Mouse (Mus musculus) ES-E14 (cell line): Measurements from ENCODE around the gene Angptl7. TPM values are rescaled to one million over a fixed set of nuclear protein-coding genes. Genes with fewer than 3 reads are reported as not detected.
A peak's percentile ranks its signal among the peaks of the same experiment; 100 is the strongest.

Source experiments
- DNase-seq: peaks from one replicate; pipeline ENCODE4 v3.0.0-alpha.2; 2013; ENCODE audit warnings: low read depth, low spot score
- H3K27ac ChIP-seq: 2 replicates; pipeline ENCODE4 v1.5.1; 2012; ENCODE audit warnings: low read depth, mild to moderate bottlenecking, low read length, moderate library complexity, mixed read lengths; ENCODE audit not compliant: poor library complexity, insufficient read depth, severe bottlenecking
- H3K36me3 ChIP-seq: 2 replicates; pipeline ENCODE4 v1.6.1; 2012; ENCODE audit warnings: mild to moderate bottlenecking, low read length, moderate library complexity, mixed read lengths; ENCODE audit not compliant: control insufficient read depth, poor library complexity, insufficient read depth, severe bottlenecking
- H3K4me1 ChIP-seq, 2 experiments: fragments of 150-350 bp in 1 of 2; sonication (generic) in 1 of 2; 2 replicates each; pipeline ENCODE4 v1.6.1; 2012; ENCODE audit warnings: low read length in 2 of 2, mild to moderate bottlenecking in 1 of 2, mixed read lengths in 1 of 2; ENCODE audit not compliant: control insufficient read depth in 2 of 2, insufficient read depth in 2 of 2, poor library complexity in 1 of 2
- H3K4me3 ChIP-seq, 2 experiments: fragments of 150-350 bp in 1 of 2; sonication (generic) in 1 of 2; 2 replicates each; pipeline ENCODE4 v1.5.1; 2012; ENCODE audit warnings: low read length in 2 of 2, low read depth in 1 of 2, mild to moderate bottlenecking in 1 of 2, mixed read lengths in 1 of 2; ENCODE audit not compliant: insufficient read depth in 1 of 2, poor library complexity in 1 of 2, severe bottlenecking in 1 of 2
- H3K9ac ChIP-seq: 2 replicates; pipeline ENCODE4 v1.6.1; 2012; ENCODE audit warnings: low read depth, mild to moderate bottlenecking, low read length, mixed read lengths; ENCODE audit not compliant: poor library complexity, insufficient read depth, severe bottlenecking
- H3K9me3 ChIP-seq: fragments of 150-350 bp; sonication (generic); 2 replicates; pipeline ENCODE4 v1.6.1; 2012; ENCODE audit warnings: low read depth, mild to moderate bottlenecking, low read length; ENCODE audit not compliant: control insufficient read depth, insufficient read depth
- CHD2 ChIP-seq: IDR thresholded peaks from 2 replicates; pipeline ENCODE4 v1.6.1; 2014; ENCODE audit warnings: mild to moderate bottlenecking, low read depth, low read length, inconsistent platforms
- HCFC1 ChIP-seq: IDR thresholded peaks from 2 replicates; pipeline ENCODE4 v1.6.1; 2012; ENCODE audit warnings: low read length, inconsistent platforms, borderline replicate concordance; ENCODE audit not compliant: insufficient read depth
- MAFK ChIP-seq: IDR thresholded peaks from 2 replicates; pipeline ENCODE4 v1.6.1; 2014; ENCODE audit warnings: mild to moderate bottlenecking, low read depth, low read length, inconsistent platforms; ENCODE audit not compliant: insufficient read depth
- ZC3H11A ChIP-seq: IDR thresholded peaks from 2 replicates; pipeline ENCODE4 v1.6.1; 2012; ENCODE audit warnings: low read depth, mild to moderate bottlenecking, inconsistent platforms, low read length, borderline replicate concordance
- ZNF384 ChIP-seq: IDR thresholded peaks from 2 replicates; pipeline ENCODE4 v1.6.1; 2012; ENCODE audit warnings: low read depth, low read length, inconsistent platforms
- in situ Hi-C, 2 experiments: fragments of 600-800 bp; cut with MboI; formaldehyde crosslinking; loops; one replicate each; pipeline ENCODE4 v1.15.1; 2025; ENCODE audit warnings: low sequenced_read_pairs in 2 of 2, inconsistent platforms in 1 of 2; ENCODE audit not compliant: unreplicated experiment in 2 of 2
- total RNA-seq: library from RNA; depleted of rRNA; stranded (reverse); fragments of 300-350 nt; gene quantifications from 2 replicates; pipeline ENCODE4 v1.2.3, GENCODE M21; 2012; rRNA removed

Gene Angptl7
- total RNA-seq, 1 experiment = 0.13 TPM

GRCm38 (mm10) chr4:148448853-148449245 is 51.4 kb downstream of the Angptl7 start:
- DNase-seq = no peak
- in situ Hi-C loops = no loop called here
- no peaks in the 10 kb centered on the region for H3K9me3 ChIP-seq
- H3K4me1 ChIP-seq = no peaks in the 10 kb centered on the region
- TF ChIP-seq CHD2 (no peak), MAFK (no peak), ZNF384 (no peak), ZC3H11A (no peak), HCFC1 (no peak)
- H3K27ac ChIP-seq = peak overlapping the region; percentile 31; the same call in 1 of the 2 replicates
- H3K36me3 ChIP-seq = peaks cover 13% of the 10 kb centered on the region
- peak overlapping the region; percentile 78 to 96 for H3K4me3 ChIP-seq
- peak overlapping the region; percentile 91 for H3K9ac ChIP-seq

GRCm38 (mm10) chr4:148448179-148448852 is 51.9 kb downstream of the Angptl7 start, which contains the start of gene Mtor:
TSS of gene Mtor (plus strand) at chr4:148448611.
- peak within 1 kb of the TSS; percentile 78 to 96 for H3K4me3 ChIP-seq
- H3K27ac ChIP-seq = peak within 1 kb of the TSS; percentile 51; the same call in 1 of the 2 replicates
- TF ChIP-seq CHD2 (peak; percentile 86), HCFC1 (peak; percentile 82), MAFK (no peak)
- no peaks in the 10 kb centered on the region for H3K4me1 ChIP-seq
- no peaks in the 10 kb centered on the region for H3K9me3 ChIP-seq
- H3K36me3 ChIP-seq = peaks cover 9% of the 10 kb centered on the region
- DNase-seq = peak; percentile 96
- in situ Hi-C loops = no loop called here
- peak within 1 kb of the TSS; percentile 91 for H3K9ac ChIP-seq

Other genes with a start within 250 kb of the Angptl7 start
- gene Disp3, start 212.5 kb downstream of the Angptl7 start, total RNA-seq = 1.6 and 2.2 TPM in 2 replicates
- gene Ubiad1, start 55.7 kb downstream of the Angptl7 start, total RNA-seq = 24.0 and 25.7 TPM in 2 replicates
- 37.6 and 48.2 TPM in 2 replicates for gene Mtor, start 51.8 kb downstream of the Angptl7 start, total RNA-seq
- 76.5 and 78.4 TPM in 2 replicates for gene Exosc10, start 58.0 kb upstream of the Angptl7 start, total RNA-seq
- gene Srm, start 91.0 kb upstream of the Angptl7 start, total RNA-seq = 165 and 199 TPM in 2 replicates
- gene Masp2, start 102.1 kb upstream of the Angptl7 start, total RNA-seq = 3.7 and 5.9 TPM in 2 replicates
- 229 and 259 TPM in 2 replicates for gene Tardbp, start 126.6 kb upstream of the Angptl7 start, total RNA-seq
- gene Gm572, start 142.9 kb upstream of the Angptl7 start, total RNA-seq = 0.13 TPM in 1 of 2 replicates, not detected in the other